Mouse (Mus musculus) stomach, postnatal 0 days (tissue): ENCODE results near the gene Gm6034.

Experiments used
- CTCF ChIP-seq: IDR thresholded peaks from 2 replicates; pipeline ENCODE4 v1.5.1; 2016; ENCODE audit warnings: antibody characterized with exemption, low read depth, mild to moderate bottlenecking, moderate library complexity
- EP300 ChIP-seq: optimal IDR thresholded peaks from 2 replicates; pipeline ENCODE3; 2016; ENCODE audit warnings: antibody characterized with exemption

DNA sequence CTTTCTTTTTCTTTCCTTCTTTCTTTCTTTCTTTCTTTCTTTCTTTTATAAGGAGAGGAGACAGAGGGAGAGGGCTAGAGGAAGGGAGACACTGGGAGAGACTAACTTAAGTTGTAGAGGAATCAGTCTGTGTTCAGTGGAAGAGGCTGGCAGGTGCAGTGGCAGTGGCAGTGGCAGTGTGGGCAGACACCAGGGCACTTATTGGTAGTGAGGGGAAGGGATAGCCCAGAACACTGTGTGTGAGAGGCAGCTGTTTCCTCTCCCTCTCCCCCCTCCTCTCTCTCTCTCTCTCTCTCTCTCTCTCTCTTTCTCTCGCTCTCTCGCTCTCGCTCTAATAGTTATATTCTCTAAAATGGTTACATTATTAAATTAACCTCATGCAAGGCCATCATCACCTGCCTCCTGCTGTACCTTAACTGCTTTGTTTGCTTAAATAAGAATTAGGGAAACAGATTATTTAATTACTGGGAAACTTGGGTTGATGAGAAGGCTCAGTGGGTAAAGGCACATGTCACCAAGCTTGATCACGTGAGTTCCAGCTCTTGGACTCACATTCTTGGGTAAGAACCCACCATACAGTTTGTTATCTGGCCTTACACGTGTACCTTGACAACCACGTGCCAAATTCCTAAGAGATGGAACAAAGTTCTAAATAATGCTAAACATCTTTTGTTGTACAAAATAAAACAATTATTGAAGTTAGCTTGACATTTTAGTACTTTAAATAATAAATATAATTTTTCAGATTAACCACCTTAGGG, 44.0 kb upstream of the Gm6034 start:
- no peak for TF ChIP-seq CTCF
- TF ChIP-seq EP300: no peak
